Mouse (Mus musculus): ENCODE results near the gene Etl4.

The Etl4 gene

DNA sequence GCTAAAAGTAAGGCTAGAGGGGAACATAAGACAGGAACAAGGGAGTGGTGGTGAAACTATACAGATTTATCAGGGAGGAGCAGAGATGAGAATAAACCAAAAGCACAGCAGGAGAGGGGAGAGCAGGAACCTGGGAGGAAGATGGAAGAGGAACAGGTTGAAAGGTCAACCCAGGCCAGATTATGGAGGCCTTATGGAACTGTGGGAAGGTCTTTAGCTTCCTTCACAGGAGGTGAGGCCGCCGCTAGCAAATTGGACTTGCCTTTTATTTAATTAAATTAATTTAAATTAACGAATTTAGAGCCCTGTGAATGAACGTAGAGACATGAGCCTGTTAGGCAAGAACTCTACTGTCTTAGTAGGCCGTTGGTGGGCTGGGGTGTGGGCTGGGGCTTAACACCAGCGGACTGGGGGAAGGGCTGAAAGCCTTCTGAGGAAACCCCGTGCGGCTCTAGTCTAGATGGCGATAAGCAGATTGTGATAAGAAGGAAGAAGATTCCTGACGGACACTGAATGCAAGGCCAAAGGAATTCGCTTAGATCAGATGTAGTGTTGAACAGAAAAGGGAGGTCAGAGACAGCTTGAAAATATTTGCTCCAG is 612.2 kb downstream of the Etl4 start:
- POLR2A ChIA-PET, result interaction anchor here in 3 of 4 experiments (0.7 to 4.0 kb wide), 24 partner anchors 12 to 168 kb away, joined by 3 to 26 read pairs (median 4); no protein-coding TSS in a partner anchor
- CTCF ChIA-PET, result no interaction called here

DNA sequence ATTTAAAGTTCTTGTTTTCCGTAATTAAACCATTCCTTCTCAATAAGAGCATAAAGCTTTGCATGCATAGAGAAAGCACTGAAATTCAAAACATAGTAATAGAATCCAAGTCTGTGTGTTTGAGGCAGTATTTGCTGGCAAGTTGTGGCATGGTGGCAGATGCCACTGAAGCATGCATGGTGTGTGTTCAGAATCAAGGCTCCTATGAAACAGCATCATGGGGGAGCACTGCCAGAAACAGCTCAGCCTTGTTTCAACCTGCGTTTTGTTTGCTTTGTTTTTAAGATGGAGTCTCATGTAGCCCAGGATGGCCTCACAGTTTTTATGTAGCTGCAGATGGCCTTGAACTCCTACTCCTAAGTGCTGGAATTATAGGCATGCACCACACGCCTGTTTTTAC is 614.1 kb downstream of the Etl4 start:
- POLR2A ChIA-PET, result interaction anchor here in 3 of 4 experiments (0.5 to 4.0 kb wide), 14 partner anchors 8 to 131 kb away, joined by 3 to 26 read pairs (median 4); no protein-coding TSS in a partner anchor
- CTCF ChIA-PET, result no interaction called here

DNA sequence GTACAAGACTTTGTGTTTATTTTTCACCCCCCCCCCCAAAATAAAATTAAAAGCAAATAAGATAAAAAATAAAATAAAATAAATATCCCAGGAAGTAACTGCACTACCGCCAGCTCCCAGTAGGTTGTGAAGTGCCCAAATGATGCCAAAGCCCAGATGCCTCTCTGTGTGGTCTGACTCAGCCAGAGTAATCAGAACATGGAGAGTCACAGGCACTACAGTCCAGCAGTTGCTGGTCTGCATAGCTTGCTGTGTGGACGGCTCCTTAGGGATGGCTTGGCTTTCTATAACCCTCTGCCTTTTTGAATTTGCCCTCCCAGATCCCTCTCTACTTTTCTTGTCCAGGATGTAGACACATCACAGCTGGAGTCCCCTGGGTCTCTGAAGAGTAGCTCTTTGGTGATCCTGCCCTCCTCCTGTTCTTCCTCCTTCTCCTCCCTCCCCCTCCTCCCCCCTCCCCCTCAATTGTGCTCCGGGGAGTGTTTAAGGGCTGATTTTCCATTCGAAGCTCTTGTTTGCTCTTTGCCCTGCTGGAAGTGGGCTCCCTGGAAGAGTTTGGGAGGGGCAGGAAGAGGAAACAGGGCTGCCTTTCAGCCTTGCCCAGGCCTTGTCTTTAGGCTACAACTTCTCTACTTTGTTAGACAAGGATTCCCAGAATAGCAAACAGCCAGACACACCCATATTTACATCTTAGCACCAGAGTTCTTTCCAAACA is 616.5 kb downstream of the Etl4 start:
- POLR2A ChIA-PET, result interaction anchor here (0.6 to 3.4 kb wide), 62 partner anchors 8 to 1813 kb away, joined by 3 to 36 read pairs (median 4); no protein-coding TSS in a partner anchor
- CTCF ChIA-PET, result interaction anchor here (0.5 to 1.9 kb wide), 24 partner anchors 10 to 1112 kb away, joined by 3 to 19 read pairs (median 4); no protein-coding TSS in a partner anchor

DNA sequence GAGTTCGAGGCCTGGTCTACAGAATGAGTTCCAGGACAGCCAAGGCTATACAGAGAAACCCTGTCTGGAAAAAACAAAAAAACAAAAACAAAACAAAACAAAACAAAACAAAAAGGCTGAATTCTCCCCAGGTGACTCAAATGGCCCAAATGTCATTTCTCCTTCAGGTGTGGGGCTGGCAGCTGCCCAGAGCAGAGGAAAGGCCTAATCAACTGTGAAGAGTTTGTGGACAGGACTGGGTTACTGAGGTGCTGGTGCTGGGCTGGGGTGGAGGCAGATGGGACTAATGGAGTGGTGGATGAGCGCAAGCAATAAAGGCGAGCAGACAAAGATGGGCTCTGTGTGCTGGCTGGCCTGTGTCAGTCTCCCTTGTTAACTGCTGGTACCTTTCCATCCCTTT is 617.3 kb downstream of the Etl4 start:
- ChIA-PET POLR2A (interaction anchor here in 3 of 4 experiments (0.6 to 3.4 kb wide), 29 partner anchors 9 to 1814 kb away, joined by 3 to 36 read pairs (median 6); no protein-coding TSS in a partner anchor), CTCF (interaction anchor here in 2 of 4 experiments (0.6 to 1.3 kb wide), 3 partner anchors 11 to 19 kb away, joined by 3 to 7 read pairs (median 3); no protein-coding TSS in a partner anchor)

DNA sequence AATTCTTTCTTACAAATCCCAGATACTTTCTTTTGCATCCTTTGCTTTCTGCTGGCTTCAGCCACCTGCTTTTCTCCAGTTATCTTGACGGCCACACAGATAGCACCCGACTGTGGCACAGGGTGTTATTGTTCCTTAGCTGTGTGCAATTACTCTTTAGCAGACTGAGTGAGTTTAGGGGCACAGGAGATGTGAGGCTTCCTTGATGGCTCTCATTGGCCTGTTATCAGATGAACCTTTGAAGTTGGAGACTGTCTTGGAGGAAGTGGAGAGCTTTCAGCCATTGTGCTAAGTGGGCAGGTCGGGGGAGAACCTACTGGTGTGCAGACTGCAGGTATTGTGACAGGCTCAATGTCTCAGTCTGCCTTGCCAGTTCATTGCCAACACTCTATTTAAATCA is 623.0 kb downstream of the Etl4 start:
- POLR2A ChIA-PET, result interaction anchor here in 1 of 4 experiments (0.5 to 2.7 kb wide), 7 partner anchors 9 to 496 kb away, joined by 3 to 8 read pairs (median 4); no protein-coding TSS in a partner anchor
- CTCF ChIA-PET, result no interaction called here

DNA sequence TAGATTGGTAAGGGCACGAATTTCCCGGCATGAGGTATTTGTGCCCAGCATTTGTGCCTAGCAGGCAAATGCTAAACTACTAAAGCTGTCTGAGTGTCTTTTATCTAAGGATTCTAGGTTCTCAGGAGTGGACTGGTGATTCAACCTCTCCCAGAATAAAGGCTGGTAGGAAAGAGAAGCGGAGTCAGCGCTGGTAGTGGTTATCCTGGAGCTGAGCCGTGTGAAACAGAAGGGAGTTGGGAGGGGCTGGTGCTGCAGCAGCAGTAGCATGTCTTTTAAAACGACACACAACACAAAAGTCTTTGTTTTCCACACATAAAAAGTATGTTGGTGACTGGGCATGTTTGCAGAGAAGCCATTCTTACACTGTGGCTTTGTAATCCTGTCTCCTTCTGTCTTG is 628.2 kb downstream of the Etl4 start:
- ChIA-PET POLR2A (interaction anchor here in 1 of 4 experiments (0.8 kb wide), 1 partner anchor 9 kb away, joined by 4 read pairs; no protein-coding TSS in a partner anchor), CTCF (no interaction called here)

DNA sequence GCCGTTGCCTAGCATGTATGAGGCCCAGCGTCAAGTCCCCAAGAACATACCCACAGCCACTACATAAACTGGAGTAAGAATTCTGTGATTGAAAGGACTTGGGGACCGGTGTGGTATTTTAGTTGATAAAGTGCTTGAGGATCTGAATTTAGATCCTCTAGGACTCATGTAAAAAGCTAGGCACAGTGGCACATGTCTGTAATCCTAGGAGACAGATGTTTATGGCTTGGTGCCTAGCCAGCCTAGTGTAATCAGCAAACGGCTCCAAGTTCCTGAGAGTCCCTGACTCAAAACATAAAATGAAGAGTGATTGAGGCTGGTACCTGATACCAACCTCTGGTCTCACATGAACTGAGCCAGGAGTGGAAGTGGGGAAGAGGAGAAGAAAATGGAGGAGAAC is 629.3 kb downstream of the Etl4 start:
- POLR2A ChIA-PET, result interaction anchor here in 2 of 4 experiments (0.6 to 1.1 kb wide), 4 partner anchors 11 to 146 kb away, joined by 3 to 4 read pairs (median 3); no protein-coding TSS in a partner anchor
- CTCF ChIA-PET, result no interaction called here

DNA sequence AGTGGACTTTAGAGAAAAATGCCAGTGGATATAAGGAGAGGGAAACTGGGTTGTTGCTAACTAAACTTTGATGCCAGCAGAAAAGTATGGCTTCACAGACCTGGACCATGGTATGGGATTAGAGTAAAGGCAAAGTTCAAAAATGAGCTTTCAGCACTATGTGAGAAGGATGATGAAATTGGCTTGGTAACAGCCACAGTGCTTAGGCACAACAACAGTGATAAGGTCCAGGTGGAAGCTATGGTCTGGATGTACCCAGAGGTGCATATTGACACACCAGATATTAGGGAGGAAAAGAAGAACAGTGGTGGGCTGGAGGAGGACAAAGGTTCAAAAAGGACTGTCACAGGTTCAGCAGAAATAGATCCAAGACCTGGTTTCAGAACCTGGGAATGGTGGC is 631.7 kb downstream of the Etl4 start:
- POLR2A ChIA-PET, result interaction anchor here in 1 of 4 experiments (1.1 to 1.4 kb wide), 4 partner anchors 9 to 88 kb away, joined by 3 to 5 read pairs (median 4); no protein-coding TSS in a partner anchor

DNA sequence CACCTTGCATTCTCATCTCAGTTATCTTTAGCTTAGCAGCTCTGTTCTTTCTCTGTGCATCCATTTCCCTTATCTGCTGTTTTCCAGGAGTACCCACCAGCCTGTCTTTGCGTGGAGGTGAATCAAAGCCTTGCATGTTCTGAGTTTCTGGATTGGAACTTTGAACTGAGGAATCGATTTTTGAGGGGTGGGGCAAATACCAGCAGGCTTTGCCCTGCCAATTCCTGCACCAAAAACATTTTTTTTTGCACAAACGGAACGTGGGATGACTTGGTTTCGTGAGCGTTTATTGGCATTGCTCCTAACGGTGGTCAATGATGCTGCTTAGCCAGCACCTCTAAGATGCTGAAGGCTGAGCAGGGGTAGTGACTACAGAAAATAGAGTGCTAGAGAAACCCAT is 632.7 kb downstream of the Etl4 start:
- ChIA-PET POLR2A (interaction anchor here in 1 of 4 experiments (1.0 to 2.1 kb wide), 5 partner anchors 12 to 21 kb away, joined by 3 to 10 read pairs (median 4); no protein-coding TSS in a partner anchor), CTCF (no interaction called here)

More for the DNA sequence above, 631.7 kb downstream of the Etl4 start:
- CTCF ChIA-PET, result interaction anchor here in 2 of 4 experiments (0.5 to 0.6 kb wide), 2 partner anchors 16 to 124 kb away, joined by 3 read pairs; no protein-coding TSS in a partner anchor

DNA sequence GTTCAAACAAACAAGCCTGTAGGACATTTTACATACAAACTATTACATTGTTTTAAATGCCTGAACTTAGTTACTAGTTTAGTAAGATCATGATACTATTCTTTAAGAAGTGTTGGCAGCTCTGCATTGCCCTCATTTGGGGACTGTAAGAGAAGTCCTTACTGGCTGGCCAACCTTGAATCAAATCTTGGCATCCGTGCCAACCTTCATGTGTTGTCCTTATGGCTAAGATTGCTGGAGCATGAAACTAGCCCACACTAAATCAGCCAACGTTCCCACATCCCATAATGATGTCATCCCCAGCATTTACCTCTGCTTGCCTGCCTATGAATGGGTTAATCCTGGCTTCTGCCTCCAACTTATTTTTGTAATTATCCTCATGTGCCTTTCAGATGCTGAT is 636.0 kb downstream of the Etl4 start:
- ChIA-PET CTCF (interaction anchor here in 1 of 4 experiments (1.1 kb wide), 1 partner anchor 20 kb away, joined by 3 read pairs; no protein-coding TSS in a partner anchor), POLR2A (interaction anchor here in 3 of 4 experiments (1.0 to 2.3 kb wide), 12 partner anchors 10 to 120 kb away, joined by 3 to 16 read pairs (median 4); no protein-coding TSS in a partner anchor)

DNA sequence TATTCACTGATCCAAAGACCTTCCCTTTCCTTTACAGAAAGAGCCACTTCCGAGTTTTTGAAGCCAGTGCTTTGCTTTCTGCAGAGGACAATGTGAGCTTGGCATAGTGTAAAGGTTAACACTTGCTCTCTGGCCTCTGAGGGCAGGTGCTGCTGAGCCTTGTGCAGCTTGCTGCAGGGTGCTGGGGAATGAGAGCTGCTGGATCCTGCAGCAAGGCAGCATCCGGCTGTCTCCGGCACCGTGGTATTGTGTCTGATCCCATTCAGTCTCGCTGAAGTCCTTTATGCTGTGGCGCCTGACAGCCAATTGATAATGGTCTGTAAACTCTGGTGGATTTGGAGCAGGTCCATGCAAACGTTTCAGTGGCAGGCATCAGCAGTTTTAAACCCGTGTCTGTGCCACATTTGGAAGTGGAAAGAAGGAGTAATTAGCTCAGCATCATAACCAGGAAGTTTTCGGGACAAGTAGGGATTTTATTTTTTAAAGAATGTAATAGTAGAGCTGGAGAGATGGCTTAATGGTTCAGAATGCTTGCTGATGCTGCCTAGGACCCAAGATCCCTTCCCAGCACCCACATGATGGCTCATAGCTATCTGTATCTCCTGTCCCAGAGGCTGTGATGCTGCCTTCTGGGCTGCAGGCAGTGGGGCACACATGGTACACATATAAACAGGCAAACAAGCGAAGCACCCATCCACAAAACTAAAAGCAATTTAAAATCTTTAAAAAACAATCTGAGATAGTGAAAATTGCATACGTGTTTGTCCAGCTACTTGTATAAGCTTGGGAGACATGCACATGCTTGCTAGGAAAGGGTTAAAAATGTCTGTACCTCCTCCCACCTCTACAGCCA is 637.1 kb downstream of the Etl4 start:
- ChIA-PET CTCF (interaction anchor here in 3 of 4 experiments (0.6 to 1.5 kb wide), 3 partner anchors 21 to 50 kb away, joined by 3 to 5 read pairs (median 3); no protein-coding TSS in a partner anchor), POLR2A (interaction anchor here (0.7 to 3.5 kb wide), 39 partner anchors 9 to 131 kb away, joined by 3 to 22 read pairs (median 4); no protein-coding TSS in a partner anchor)

DNA sequence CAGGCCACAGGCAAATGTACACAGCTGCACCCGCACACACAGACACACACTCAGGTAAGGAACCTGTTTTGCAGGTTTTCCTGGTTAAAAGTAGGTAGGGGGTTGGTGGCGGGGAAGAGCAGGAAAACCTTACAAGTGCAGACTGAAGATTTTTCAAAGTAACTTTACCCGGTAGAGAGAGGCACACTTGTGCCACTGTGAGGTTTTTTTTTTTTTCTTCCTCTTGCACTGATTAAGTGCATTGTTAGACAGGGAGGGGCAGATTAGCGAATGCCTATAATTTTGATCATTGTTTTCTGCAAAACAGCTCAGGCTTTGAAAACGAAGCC is 637.7 kb downstream of the Etl4 start:
- POLR2A ChIA-PET, result interaction anchor here (0.7 to 3.5 kb wide), 32 partner anchors 10 to 122 kb away, joined by 3 to 22 read pairs (median 4); no protein-coding TSS in a partner anchor
- CTCF ChIA-PET, result interaction anchor here in 2 of 4 experiments (0.7 to 1.5 kb wide), 2 partner anchors 12 to 51 kb away, joined by 3 to 24 read pairs; no protein-coding TSS in a partner anchor

DNA sequence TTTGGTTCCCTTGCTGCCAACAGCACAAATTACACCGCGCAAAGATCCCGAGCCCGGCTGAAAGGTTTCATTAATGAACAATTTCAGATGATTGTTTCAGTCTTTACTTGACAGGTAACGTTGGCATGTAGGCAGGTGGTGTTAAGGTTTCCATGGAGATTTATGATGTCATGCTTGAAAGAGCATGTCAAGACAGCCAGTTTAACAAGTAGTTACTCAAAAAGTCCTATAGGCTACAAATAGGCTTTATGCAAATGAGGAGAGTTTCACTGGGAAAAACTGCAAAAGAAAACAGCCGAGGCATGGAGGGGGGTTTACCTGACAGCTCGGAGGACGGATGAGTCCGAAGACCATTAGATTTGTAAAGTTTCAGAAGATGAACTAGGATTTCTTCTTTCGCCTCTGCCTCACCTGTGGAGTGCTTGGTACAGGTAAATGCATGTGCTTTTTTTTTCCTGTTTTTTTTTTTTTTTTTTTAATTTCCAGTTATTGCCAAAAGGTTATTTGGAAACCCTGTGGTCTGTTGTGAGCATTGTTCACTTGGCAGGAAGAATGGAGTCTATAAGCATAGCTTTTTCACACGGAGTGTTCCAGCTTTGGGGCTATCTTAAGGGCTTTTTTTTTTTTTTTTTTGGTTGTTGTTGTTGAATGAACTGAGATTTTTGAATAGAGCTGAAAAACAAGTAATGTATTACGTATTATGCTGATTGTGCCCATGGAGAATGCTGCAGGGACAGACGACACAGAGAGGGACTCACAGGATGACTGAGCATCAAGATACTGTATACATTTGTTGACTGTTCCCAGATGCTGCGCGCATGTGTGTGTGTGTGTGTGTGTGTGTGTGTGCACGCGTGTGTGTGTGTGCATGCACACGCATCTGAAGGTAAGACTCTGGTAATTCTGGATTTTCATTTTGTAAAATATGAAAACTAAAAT is 638.4 kb downstream of the Etl4 start:
- ChIA-PET POLR2A (interaction anchor here (0.6 to 3.5 kb wide), 48 partner anchors 9 to 133 kb away, joined by 3 to 22 read pairs (median 4); no protein-coding TSS in a partner anchor), CTCF (interaction anchor here in 3 of 4 experiments (0.6 to 1.5 kb wide), 5 partner anchors 11 to 1647 kb away, joined by 3 to 24 read pairs (median 4); no protein-coding TSS in a partner anchor)

DNA sequence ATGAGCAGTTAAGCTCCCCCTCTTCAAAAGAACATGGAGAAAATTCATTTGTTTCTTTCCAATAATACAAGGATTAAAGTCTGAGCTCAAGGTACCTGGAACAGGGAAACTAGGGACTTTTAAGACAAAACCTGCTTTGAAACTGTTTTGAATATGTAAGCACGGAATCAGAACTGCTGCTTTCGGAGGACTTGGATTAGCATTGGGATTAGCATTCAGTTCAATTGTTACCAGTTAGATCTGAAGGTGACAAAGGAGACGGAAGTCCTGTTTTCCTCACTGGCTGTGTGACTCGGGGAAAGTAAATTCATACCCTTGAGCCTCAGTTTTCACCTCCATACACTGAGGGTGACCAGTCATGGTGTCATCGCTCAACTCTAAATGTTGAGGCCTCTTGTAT is 639.5 kb downstream of the Etl4 start:
- POLR2A ChIA-PET, result interaction anchor here (0.5 to 3.5 kb wide), 27 partner anchors 9 to 140 kb away, joined by 3 to 22 read pairs (median 4); no protein-coding TSS in a partner anchor

DNA sequence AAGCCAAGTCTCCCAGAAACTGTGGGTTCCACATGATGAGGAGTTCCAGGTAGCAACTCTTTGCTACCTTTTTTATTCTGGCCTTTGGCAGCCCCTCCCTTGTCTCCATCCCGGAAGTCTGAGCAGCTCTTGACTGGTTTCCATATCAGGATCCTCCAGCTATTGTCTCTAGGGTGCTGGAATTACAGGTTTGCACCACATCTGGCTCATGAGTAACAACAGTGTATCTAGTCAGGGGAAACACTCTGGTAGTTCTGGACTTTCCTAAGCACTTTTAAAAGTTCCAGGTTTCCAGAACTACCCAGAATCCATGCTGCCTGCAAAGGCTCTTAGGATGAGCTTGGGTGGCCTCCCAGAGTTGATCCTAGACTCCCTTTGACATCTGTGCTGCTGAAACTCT is 640.4 kb downstream of the Etl4 start:
- ChIA-PET POLR2A (interaction anchor here in 3 of 4 experiments (0.6 to 1.5 kb wide), 10 partner anchors 9 to 353 kb away, joined by 3 to 6 read pairs (median 3); no protein-coding TSS in a partner anchor), CTCF (no interaction called here)

More for the DNA sequence above, 639.5 kb downstream of the Etl4 start:
- CTCF ChIA-PET, result interaction anchor here in 1 of 4 experiments (0.8 to 1.0 kb wide), 2 partner anchors 66 to 67 kb away, joined by 3 read pairs; no protein-coding TSS in a partner anchor

DNA sequence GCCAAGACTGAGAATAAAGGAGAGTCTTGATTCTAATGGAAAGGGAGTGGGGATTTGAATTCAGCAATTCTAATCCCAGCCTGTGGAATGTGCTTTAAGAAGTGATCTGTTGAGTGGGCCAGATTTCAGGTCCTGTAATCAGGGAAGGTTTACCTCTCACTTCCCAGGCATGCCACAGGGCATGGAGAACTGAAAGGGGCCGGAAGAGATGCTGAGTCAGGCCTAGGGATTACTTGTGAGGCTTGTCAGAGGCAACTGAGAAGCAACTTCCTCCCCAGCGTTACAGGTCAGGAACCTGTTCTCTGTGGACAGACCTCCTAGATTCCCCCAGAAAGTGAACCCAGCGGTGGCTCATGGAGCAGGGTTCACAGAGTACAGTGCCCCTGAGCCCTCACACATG is 646.1 kb downstream of the Etl4 start:
- ChIA-PET CTCF (no interaction called here), POLR2A (interaction anchor here in 1 of 4 experiments (1.4 kb wide), 1 partner anchor 99 kb away, joined by 4 read pairs; no protein-coding TSS in a partner anchor)

DNA sequence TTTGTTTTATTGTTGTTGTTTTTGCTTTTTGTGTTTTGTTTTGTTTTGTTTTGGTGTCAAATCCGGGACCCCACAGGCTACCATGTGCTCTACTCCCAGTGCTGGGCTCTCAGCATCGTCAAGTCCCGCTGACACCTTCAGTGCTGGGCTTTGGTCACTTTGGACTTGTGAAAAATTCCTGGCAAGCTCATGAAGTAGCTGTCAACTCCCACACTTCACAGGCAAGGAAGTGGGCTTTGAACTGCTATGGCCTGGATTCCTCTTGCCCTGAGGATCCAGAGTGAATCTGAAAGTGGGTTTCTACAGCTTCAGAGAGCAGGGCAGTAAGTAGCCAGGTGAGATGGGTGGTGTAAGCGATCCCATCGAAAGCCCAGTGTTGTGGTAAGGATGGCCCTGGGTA is 649.5 kb downstream of the Etl4 start:
- POLR2A ChIA-PET, result interaction anchor here in 2 of 4 experiments (0.8 to 2.5 kb wide), 24 partner anchors 9 to 114 kb away, joined by 3 to 16 read pairs (median 4); no protein-coding TSS in a partner anchor
- CTCF ChIA-PET, result interaction anchor here in 2 of 4 experiments (0.6 to 1.3 kb wide), 2 partner anchors 11 to 57 kb away, joined by 3 to 24 read pairs; no protein-coding TSS in a partner anchor
